22 mouse cellular contexts compared by ENCODE assay signal in the genomic region with DNA sequence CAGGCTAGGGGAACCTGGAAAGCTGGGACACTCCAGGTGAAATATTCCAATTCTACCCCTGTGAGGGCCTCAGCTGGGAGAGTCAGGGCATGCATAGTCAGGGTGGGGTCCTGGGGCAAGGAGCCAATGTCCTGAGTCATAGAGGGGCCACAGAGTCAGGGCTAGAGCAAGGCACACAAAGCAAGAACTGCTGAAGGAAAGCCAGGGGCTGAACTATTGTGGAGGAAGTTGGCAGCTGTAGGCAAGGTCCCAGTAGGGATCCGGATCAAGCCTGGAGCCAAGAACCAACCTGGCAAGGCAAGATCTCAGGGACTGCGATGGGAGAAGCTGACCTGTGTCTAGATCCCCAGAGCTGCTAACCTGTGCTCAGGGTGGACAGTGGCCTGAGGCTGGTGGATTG. TPM values are rescaled to one million over a fixed set of nuclear protein-coding genes. Genes with fewer than 3 reads are reported as not detected.
DNase-seq lines count a peak whose midpoint lies in the region; ATAC-seq lines count a peak whose summit lies in the region.
"Had no signal": no experiment of that assay in that cellular context is flagged by ENCODE, and none has a peak within 500 bp of the region (broad histone marks: within the 10 kb centered on the region; RNA-seq: fewer than 3 reads in every experiment).

No protein-coding gene starts in this region.

- no peak overlapping the region for H3K4me3 ChIP-seq in intestine, embryonic 16.5 days (ENCODE audit: low read length)
- H3K4me3 ChIP-seq in limb, embryonic 10.5 days: no peak overlapping the region
- H3K4me3 ChIP-seq: forebrain, embryonic 12.5 days; layer of hippocampus, adult 2 months; megakaryocyte, embryonic 14.5 days; myocyte; neural tube, embryonic 15.5 days had no signal

- no peaks in the 10 kb centered on the region for H3K36me3 ChIP-seq in intestine, embryonic 16.5 days (ENCODE audit: control insufficient read depth, insufficient read depth, low read length)
- peaks cover 37% of the 10 kb centered on the region for H3K36me3 ChIP-seq in limb, embryonic 10.5 days

- H3K4me2 ChIP-seq in intestine, embryonic 16.5 days (ENCODE audit: low read depth, low read length): no peak overlapping the region
- H3K4me2 ChIP-seq: forebrain, embryonic 12.5 days; neural tube, embryonic 15.5 days had no signal

- H3K9me3 ChIP-seq in intestine, embryonic 16.5 days (ENCODE audit: control insufficient read depth, low read length): no peaks in the 10 kb centered on the region; the same call in 1 of the 2 replicates
- no peaks in the 10 kb centered on the region for H3K9me3 ChIP-seq in limb, embryonic 10.5 days (replicated peaks)
- H3K9me3 ChIP-seq: forebrain, embryonic 12.5 days; neural tube, embryonic 15.5 days had no signal

- no peak overlapping the region for H3K27ac ChIP-seq in intestine, embryonic 16.5 days (ENCODE audit: low read length)
- H3K27ac ChIP-seq in limb, embryonic 10.5 days: no peak overlapping the region
- H3K27ac ChIP-seq: forebrain, embryonic 12.5 days; layer of hippocampus, adult 2 months; neural tube, embryonic 15.5 days had no signal

- no peak overlapping the region for H3K9ac ChIP-seq in intestine, embryonic 16.5 days (ENCODE audit: low read depth, low read length)
- H3K9ac ChIP-seq: forebrain, embryonic 12.5 days; liver, postnatal 0 days; neural tube, embryonic 15.5 days had no signal

- 0 out of 2 replicates have a peak, but pooled peaks cover 13% of the 10 kb centered on the region for H3K4me1 ChIP-seq in intestine, embryonic 16.5 days (ENCODE audit: control insufficient read depth, insufficient read depth, low read length)
- H3K4me1 ChIP-seq in limb, embryonic 10.5 days: no peaks in the 10 kb centered on the region
- H3K4me1 ChIP-seq: forebrain, embryonic 12.5 days; neural tube, embryonic 15.5 days had no signal

- 80% methylated on average over 2 of the region's 2 CpGs for WGBS in intestine, embryonic 16.5 days
- WGBS in limb, embryonic 10.5 days: 73% methylated on average over 2 of the region's 2 CpGs

- no peaks in the 10 kb centered on the region for H3K27me3 ChIP-seq in intestine, embryonic 16.5 days (replicated peaks; ENCODE audit: control insufficient read depth, insufficient read depth, low read length)
- H3K27me3 ChIP-seq in limb, embryonic 10.5 days (ENCODE audit: low read depth, poor library complexity, severe bottlenecking): no peaks in the 10 kb centered on the region
- H3K27me3 ChIP-seq: forebrain, embryonic 12.5 days; neural tube, embryonic 15.5 days had no signal

- intact Hi-C loops in heart, postnatal 10 days (cut with DNase I): no loop called here

- peak; percentile 92 for DNase-seq in heart, adult 11 months
- no peak for DNase-seq in heart, postnatal 10 days
- DNase-seq in brain, adult 2 months (ENCODE audit: low read depth, low spot score): peak; percentile 69
- peak; percentile 68 for DNase-seq in cerebellum, adult 8-10 months
- DNase-seq in limb, embryonic 10.5 days (ENCODE audit: low spot score): no peak
- DNase-seq in testis, postnatal 10 days (ENCODE audit: low spot score): no peak
- no peak for DNase-seq in frontal cortex, postnatal 25 days (ENCODE audit: low spot score in 2 of 2)
- DNase-seq: gastrocnemius, postnatal 10 days; heart, adult 18-20 months; kidney, adult 8-10 months; kidney, postnatal 14 days; left cerebral cortex, postnatal 4 days; liver, postnatal 0 days; lung, postnatal 14 days; midbrain, embryonic 14.5 days; right cerebral cortex, postnatal 25 days had no signal

- ATAC-seq in intestine, embryonic 16.5 days: peak; percentile 27; the same call in 1 of the 2 replicates
- ATAC-seq: liver, postnatal 0 days had no signal

RNA-seq across cellular contexts. Expression of a gene that starts 9.4 kb away (rescaled TPM):
- 10 to 100 TPM; 22.5 to 24.8 TPM for total RNA-seq in heart, postnatal 10 days (2021)
- polyA plus RNA-seq in intestine, embryonic 16.5 days (2015; fragmentation: Nextera tagmentation; extraction: Ambion mirVana): 46.4 and 51.7 TPM in 2 replicates
- polyA plus RNA-seq in limb, embryonic 10.5 days (2016; fragmentation: Nextera tagmentation; extraction: Ambion mirVana): 65.4 and 65.6 TPM in 2 replicates

RNA-seq across cellular contexts. Expression of a gene that starts 34.7 kb away (rescaled TPM):
- 10 to 100 TPM; 14.9 to 15.1 TPM for total RNA-seq in heart, postnatal 10 days (2021)
- 37.2 and 38.7 TPM in 2 replicates for polyA plus RNA-seq in intestine, embryonic 16.5 days (2015; fragmentation: Nextera tagmentation; extraction: Ambion mirVana)
- polyA plus RNA-seq in limb, embryonic 10.5 days (2016; fragmentation: Nextera tagmentation; extraction: Ambion mirVana): 57.2 and 61.0 TPM in 2 replicates

RNA-seq across cellular contexts. Expression of a gene that starts 34.7 kb away (rescaled TPM):
- total RNA-seq in heart, postnatal 10 days (2021): 10 to 100 TPM in 1 of 2 experiments, 1 to 10 TPM in 1; 9.6 to 10.0 TPM
- polyA plus RNA-seq in intestine, embryonic 16.5 days (2015; fragmentation: Nextera tagmentation; extraction: Ambion mirVana): 74.1 and 89.4 TPM in 2 replicates
- polyA plus RNA-seq in limb, embryonic 10.5 days (2016; fragmentation: Nextera tagmentation; extraction: Ambion mirVana): 26.1 and 27.5 TPM in 2 replicates

Comparison
In these comparisons a context has a peak if more than half of its experiments do, and no peak if none do; other contexts are left out.
1. DNase-seq: peak in heart, adult 11 months (single experiment), brain, adult 2 months (single experiment) and cerebellum, adult 8-10 months (single experiment); none in heart, postnatal 10 days (0 of 2), limb, embryonic 10.5 days (single experiment), testis, postnatal 10 days (single experiment) and frontal cortex, postnatal 25 days (0 of 2).